Mouse (Mus musculus) stomach, embryonic 16.5 days (tissue): ENCODE data around the gene Oog4. TPM values are rescaled to one million over a fixed set of nuclear protein-coding genes. Genes with fewer than 3 reads are reported as not detected.
"Not testable (repeated sequence)": the region's sequence is repeated elsewhere in the genome, so short reads cannot be mapped to it uniquely, and the experiment has no call there.

Source experiments
- ATAC-seq: fragments of 200-750 bp; cut with Nextera tagmentation; 2 replicates; pipeline ENCODE4 v1.8.0; 2017; ENCODE audit warnings: moderate number of reproducible peaks, moderate TSS enrichment; ENCODE audit not compliant: insufficient read depth, low FRiP score
- H3K27ac ChIP-seq: fragments of 300-500 bp; sonication (generic); 2 replicates; pipeline ENCODE4 v1.5.1; 2014; ENCODE audit warnings: low read length
- H3K27me3 ChIP-seq: fragments of 300-500 bp; sonication (generic); 2 replicates; pipeline ENCODE4 v1.6.1; 2014; ENCODE audit warnings: low read length, control low read depth, mixed read lengths; ENCODE audit not compliant: control insufficient read depth, insufficient read depth
- H3K36me3 ChIP-seq: fragments of 300-500 bp; sonication (generic); 2 replicates; pipeline ENCODE4 v1.6.1; 2014; ENCODE audit warnings: low read length; ENCODE audit not compliant: control insufficient read depth, insufficient read depth
- H3K4me1 ChIP-seq: fragments of 300-500 bp; sonication (generic); 2 replicates; pipeline ENCODE4 v1.6.1; 2014; ENCODE audit warnings: low read length, control low read depth, mixed read lengths; ENCODE audit not compliant: control insufficient read depth, insufficient read depth
- H3K4me2 ChIP-seq: fragments of 300-500 bp; sonication (generic); 2 replicates; pipeline ENCODE4 v1.6.1; 2014; ENCODE audit warnings: low read depth, low read length, mixed read lengths
- H3K4me3 ChIP-seq: fragments of 300-500 bp; sonication (generic); replicated peaks from 2 replicates; pipeline ENCODE4 v1.5.1; 2014; ENCODE audit warnings: mild to moderate bottlenecking, low read length
- H3K9ac ChIP-seq: fragments of 300-500 bp; sonication (generic); 2 replicates; pipeline ENCODE4 v1.6.1; 2014; ENCODE audit warnings: low read length
- H3K9me3 ChIP-seq: fragments of 300-500 bp; sonication (generic); replicated peaks from 2 replicates; pipeline ENCODE4 v1.6.1; 2016; ENCODE audit warnings: low read length, control low read depth; ENCODE audit not compliant: control insufficient read depth
- WGBS: fragments of 180-500 bp; shearing (Covaris S2); extraction: QIAGEN DNeasy Blood & Tissue Kit; methylation state at CpG from one replicate; pipeline ENCODE4 v1.1.7; 2014; 5-methylcytosine and 5-hydroxymethylcytosine counted together
- polyA plus RNA-seq: library from polyadenylated mRNA; unstranded; fragments of >200 nt; fragmentation: Nextera tagmentation; extraction: Ambion mirVana; gene quantifications from 2 replicates; pipeline ENCODE4 v1.2.1, GENCODE M21; 2015

Gene Oog4
- not detected in 2 replicates for polyA plus RNA-seq

DNA sequence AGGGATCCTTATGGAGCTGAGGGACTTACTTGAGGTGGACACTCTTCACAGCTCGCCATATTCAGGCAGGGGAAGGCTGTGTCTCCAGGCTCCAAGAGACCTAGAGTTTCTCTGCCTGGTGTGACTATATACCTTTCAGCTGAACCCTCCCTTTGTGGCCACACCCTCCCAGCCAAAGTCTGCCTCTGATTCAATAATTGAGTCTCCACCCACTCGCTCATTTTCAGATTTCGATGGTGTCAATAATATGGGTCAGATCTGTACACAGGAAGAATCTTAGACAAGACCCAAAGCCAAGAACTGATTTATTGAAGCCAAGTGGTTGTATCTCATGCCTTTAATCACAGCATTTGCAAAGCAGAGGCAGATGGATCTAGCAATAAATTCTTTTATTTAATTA lies at the start of gene Oog4:
Gene Oog4 (minus strand): TSS at position 101 of the 400 bp plus-strand sequence.
- Histone ChIP-seq H3K9me3 (no peaks in the 10 kb centered on the region), H3K27ac (no peak within 1 kb of the TSS), H3K4me2 (no peak within 1 kb of the TSS), H3K36me3 (no peaks in the 10 kb centered on the region), H3K4me1 (no peaks in the 10 kb centered on the region), H3K4me3 (no peak within 1 kb of the TSS), H3K27me3 (no peaks in the 10 kb centered on the region), H3K9ac (no peak within 1 kb of the TSS)
- 76% methylated on average over 3 of the region's 3 CpGs for WGBS
- ATAC-seq = no peak

DNA sequence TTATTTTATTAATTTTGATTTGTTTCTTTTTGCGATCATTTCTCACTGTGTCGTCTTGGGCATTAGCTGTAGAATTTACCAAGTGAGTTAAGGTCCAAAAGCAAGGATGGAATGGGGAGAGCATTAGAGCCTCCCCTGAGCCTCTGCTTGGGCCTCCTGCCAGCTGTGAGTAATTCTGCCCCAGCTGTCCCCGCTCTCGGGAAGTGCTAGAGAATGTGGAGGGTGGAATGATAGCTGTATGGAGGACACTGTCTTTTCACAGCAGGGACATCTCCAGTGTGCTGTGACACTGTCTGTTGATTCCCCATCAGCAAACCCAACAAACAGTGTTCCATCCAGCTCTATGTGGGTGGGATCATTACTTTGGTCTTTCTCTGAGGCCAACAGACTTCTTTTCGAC lies 23.4 kb downstream of the Oog4 start:
- not testable (repeated sequence) for H3K9ac ChIP-seq, H3K27me3 ChIP-seq, H3K36me3 ChIP-seq, H3K9me3 ChIP-seq, H3K4me2 ChIP-seq, H3K4me3 ChIP-seq, H3K4me1 ChIP-seq, H3K27ac ChIP-seq
- WGBS = 56% methylated on average over 5 of the region's 5 CpGs
- peak; percentile 56; the same call in 1 of the 2 replicates for ATAC-seq

DNA sequence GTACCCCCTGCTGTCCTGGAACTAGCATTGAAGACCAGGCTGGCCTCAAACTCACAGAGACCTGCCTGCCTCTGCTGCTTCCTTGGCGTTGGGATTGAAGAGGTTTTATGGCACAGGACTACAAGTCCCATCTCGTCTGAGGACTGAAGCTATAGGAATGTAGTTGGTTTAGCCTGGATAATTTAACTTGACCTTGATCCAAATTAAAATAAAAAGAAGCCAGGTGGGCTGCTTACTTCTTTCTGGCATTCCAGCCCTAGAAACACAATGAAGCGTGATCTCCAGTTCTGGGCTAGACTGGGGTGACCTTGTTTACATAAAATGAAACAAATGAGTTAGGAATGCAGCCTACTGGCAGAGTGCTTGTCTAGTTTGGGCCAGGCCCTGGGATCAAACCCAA lies 36.0 kb downstream of the Oog4 start:
- no peak overlapping the region for H3K27ac ChIP-seq
- no peak overlapping the region for H3K4me3 ChIP-seq
- no peak for ATAC-seq
- H3K27me3 ChIP-seq = no peaks in the 10 kb centered on the region
- H3K36me3 ChIP-seq = peaks cover 33% of the 10 kb centered on the region; the same call in 1 of the 2 replicates
- H3K9me3 ChIP-seq = 0 out of 2 replicates have a peak, but pooled peaks cover 4% of the 10 kb centered on the region
- no peak overlapping the region for H3K9ac ChIP-seq
- 0 out of 2 replicates have a peak, but pooled peaks cover 7% of the 10 kb centered on the region for H3K4me1 ChIP-seq
- WGBS = 88% methylated on average over 3 of the region's 3 CpGs
- no peak overlapping the region for H3K4me2 ChIP-seq

DNA sequence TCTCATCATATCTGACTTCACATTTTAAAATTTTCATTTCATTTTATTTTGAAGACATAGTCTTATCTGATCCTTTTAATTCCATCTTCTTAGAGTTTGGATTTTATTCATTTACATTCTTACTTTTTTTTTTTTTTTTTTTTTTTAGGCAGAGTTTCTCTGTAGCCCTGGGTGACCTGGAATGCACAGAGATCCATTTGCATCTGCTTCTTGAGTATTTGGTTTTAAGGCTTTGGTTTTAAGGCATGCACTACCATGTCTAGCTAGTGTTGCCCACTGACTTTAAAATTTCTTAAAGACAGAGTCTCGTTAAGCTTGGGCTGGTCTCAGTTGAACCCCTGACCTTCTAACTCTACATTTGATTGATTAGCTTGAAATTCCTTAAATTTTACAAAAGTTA lies 36.5 kb downstream of the Oog4 start:
- H3K36me3 ChIP-seq = peaks cover 28% of the 10 kb centered on the region; the same call in 1 of the 2 replicates
- WGBS = 91% methylated on average over 1 of the region's 1 CpGs
- no peaks in the 10 kb centered on the region for H3K27me3 ChIP-seq
- 0 out of 2 replicates have a peak, but pooled peaks cover 4% of the 10 kb centered on the region for H3K9me3 ChIP-seq
- no peak overlapping the region for H3K4me3 ChIP-seq
- ATAC-seq = no peak
- no peak overlapping the region for H3K4me2 ChIP-seq
- no peak overlapping the region for H3K9ac ChIP-seq
- 0 out of 2 replicates have a peak, but pooled peaks cover 7% of the 10 kb centered on the region for H3K4me1 ChIP-seq
- no peak overlapping the region for H3K27ac ChIP-seq

DNA sequence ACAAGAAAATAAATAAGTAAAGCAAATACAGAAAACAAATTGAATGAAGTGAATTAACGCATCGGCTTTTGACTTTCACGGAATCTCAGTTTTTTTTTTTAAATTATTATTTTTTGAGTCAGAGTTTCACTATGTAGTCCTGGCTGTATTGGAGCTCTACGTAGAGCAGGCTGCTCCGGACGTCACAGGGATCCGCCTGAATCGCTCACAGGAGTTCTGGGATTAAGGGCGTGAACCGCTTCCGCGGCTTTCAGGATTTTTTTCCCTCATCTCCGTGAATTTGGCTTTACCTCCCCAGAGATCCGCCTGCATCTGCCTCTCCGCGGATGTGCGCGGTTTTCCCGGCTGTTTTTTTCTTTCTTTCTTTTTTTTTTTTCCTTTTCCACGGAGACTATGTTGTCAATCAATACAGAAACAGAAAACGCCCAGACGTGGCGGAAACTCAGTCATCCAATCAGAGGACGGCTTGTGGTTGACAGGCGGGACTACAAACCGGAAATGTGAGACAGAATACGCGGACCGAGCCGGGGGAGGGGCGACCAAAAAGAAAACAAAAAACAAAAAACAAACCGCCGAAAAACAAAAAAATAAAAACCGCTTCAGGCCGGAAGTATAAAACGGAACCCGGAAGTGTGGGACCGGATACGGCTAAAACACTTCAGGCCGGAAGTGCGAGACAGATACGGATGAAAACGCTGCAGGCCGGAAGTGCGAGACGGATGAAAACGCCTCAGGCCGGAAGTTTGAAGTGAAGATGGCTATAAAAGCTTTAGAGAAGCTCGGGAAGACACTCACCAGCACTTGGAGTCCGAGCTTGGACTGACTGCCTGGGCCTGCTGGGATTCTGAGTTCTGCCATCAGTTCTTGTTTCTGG lies 37.7 kb downstream of the Oog4 start, which contains the start of gene Pramef8:
Gene Pramef8 (plus strand): TSS at position 208 of the 874 bp plus-strand sequence.
- WGBS = under 1% methylated on average over 50 of the region's 50 CpGs
- H3K4me3 ChIP-seq = peak within 1 kb of the TSS; percentile 72

DNA sequence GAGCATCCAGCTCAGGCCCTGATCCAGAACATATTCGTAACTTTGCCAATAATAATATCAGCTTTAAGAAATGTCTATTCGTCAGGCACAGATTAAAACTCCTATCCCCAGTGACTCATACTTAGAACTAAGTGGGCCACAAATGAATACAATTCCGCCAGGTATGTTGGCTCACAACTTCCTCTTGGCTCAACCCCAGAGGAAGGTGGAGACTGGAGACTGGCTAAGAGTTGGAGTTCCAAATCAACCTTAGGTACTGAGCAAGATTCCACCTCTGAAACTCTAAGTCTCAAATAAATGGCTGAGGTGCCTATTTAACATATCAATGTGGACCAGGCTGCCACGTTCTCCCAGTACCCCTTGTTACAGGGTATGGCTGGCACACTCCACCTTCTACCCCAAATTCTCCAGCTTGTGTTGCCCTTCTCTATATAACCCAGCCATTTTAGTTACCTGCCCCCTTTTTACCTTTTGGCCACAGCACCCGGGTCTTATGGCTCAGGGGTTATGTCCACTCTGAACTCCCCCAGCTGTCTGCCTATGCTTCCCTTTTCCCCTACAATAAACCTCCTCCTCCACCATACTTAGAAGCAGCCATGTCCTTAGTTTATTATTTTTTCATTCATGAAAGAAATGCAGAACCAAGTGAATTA lies 38.4 kb downstream of the Oog4 start:
- Histone ChIP-seq H3K4me1 (0 out of 2 replicates have a peak, but pooled peaks cover 7% of the 10 kb centered on the region), H3K9me3 (0 out of 2 replicates have a peak, but pooled peaks cover 4% of the 10 kb centered on the region), H3K27ac (no peak overlapping the region; the same call in 1 of the 2 replicates), H3K4me3 (peak overlapping the region; percentile 72), H3K36me3 (peaks cover 9% of the 10 kb centered on the region; the same call in 1 of the 2 replicates), H3K9ac (peak overlapping the region; percentile 74; the same call in 1 of the 2 replicates), H3K4me2 (peak overlapping the region; percentile 56), H3K27me3 (no peaks in the 10 kb centered on the region)
- WGBS = 62% methylated on average over 5 of the region's 5 CpGs
- no peak for ATAC-seq

More for the DNA sequence above, 37.7 kb downstream of the Oog4 start, which contains the start of gene Pramef8:
- Histone ChIP-seq H3K27ac (peak within 1 kb of the TSS; percentile 84), H3K9ac (peak within 1 kb of the TSS; percentile 74), H3K36me3 (peaks cover 17% of the 10 kb centered on the region; the same call in 1 of the 2 replicates), H3K4me1 (0 out of 2 replicates have a peak, but pooled peaks cover 7% of the 10 kb centered on the region), H3K4me2 (peak within 1 kb of the TSS; percentile 60), H3K27me3 (no peaks in the 10 kb centered on the region), H3K9me3 (0 out of 2 replicates have a peak, but pooled peaks cover 4% of the 10 kb centered on the region)
- ATAC-seq = peak; percentile 94

DNA sequence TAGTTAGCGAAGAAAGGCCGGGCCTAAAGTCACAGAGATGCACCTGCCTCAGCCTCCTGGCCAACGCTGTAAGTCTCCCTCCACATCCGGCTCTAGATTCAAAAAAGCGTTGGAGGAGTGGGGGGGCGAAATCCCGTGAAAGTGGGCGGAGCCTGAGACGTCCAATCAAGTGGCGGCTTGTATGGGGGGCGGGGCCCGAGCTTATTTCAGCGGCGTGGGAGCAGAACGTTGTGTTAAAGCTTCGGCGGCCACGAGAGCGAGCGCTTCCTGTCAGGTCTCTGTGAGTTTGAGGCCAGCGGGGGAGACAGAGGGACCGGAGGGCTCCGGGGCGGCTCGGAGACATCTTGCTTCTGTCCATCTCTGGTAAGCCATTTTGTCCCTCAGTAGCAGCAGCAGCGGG lies 55.9 kb downstream of the Oog4 start, which contains the start of gene Pramel1:
Gene Pramel1 (plus strand): TSS at position 248 of the 400 bp plus-strand sequence.
- no peak for ATAC-seq
- WGBS = 75% methylated on average over 26 of the region's 26 CpGs
- no peaks in the 10 kb centered on the region for H3K9me3 ChIP-seq

DNA sequence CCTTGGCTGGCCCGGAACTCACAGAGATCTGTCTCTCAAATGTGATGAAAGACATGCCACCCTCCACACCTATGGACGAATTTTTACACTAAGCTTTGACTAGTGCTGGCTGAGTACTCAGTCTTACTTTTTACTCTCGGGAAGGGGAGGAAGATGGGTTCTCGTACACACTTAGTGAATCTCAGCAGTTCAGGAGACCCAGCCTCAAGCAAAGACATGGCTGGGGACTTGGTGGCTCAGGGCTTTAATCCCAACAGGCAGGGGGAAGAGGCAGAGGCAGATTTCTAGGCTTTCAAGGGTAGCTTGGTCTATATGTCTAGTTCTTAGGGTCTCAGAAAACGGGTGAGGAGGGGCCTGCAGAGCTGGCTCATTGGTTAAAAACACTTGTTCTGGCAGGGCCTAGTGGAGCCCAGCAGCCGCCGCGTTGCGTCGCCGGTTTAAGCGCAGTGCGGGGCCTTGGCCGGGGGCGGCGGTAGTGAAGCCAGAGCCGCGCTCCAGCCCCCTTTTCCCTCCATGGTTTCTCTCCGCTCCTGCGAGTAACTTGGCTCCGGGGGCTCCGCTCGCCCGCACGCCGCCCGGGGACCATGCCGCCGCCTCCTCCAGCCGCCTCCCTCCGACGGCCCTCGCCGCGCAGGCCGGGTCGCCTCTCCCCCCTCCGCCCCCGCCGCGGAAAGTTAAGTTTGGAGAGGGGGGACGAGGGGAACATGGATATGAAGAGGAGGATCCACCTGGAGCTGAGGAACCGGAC lies 61.0 kb downstream of the Oog4 start:
- peak overlapping the region; percentile 70 for H3K9ac ChIP-seq
- H3K27me3 ChIP-seq = no peaks in the 10 kb centered on the region
- no peaks in the 10 kb centered on the region for H3K4me1 ChIP-seq
- ATAC-seq = peak; percentile 86
- H3K4me2 ChIP-seq = peak overlapping the region; percentile 60
- H3K27ac ChIP-seq = no peak overlapping the region
- no peaks in the 10 kb centered on the region for H3K9me3 ChIP-seq
- peak overlapping the region; percentile 45 for H3K4me3 ChIP-seq
- no peaks in the 10 kb centered on the region for H3K36me3 ChIP-seq
- WGBS = 8% methylated on average over 39 of the region's 43 CpGs

More for the DNA sequence above, 55.9 kb downstream of the Oog4 start, which contains the start of gene Pramel1:
- H3K4me2 ChIP-seq = no peak within 1 kb of the TSS
- H3K27me3 ChIP-seq = no peaks in the 10 kb centered on the region
- no peak within 1 kb of the TSS for H3K9ac ChIP-seq
- H3K4me1 ChIP-seq = no peaks in the 10 kb centered on the region
- no peak within 1 kb of the TSS for H3K4me3 ChIP-seq
- no peaks in the 10 kb centered on the region for H3K36me3 ChIP-seq
- no peak within 1 kb of the TSS for H3K27ac ChIP-seq
